In the genomic region with DNA sequence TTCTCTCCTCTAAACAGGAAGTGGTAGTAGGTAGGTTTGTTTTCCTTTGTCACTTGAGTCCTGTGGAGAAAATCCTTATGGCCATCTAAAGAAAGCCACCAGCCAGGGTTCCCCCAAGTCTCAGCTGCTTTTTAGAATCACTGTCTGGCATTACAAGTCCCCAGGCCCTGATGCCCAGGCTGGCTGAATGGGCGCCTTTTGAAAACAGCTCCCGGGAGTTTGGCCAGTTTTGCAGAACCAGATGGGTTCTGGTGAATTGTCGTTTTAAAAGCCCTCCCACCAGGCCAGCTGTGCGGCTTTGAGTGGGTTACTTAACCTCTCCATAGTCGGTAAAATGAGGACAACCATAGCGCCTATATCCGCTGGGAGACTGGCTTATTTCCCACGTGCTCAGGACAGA, we compare ENCODE assay signal across 8 mouse cellular contexts.
"Had no signal": no experiment of that assay in that cellular context is flagged by ENCODE, and none has a peak within 500 bp of the region (broad histone marks: within the 10 kb centered on the region; RNA-seq: fewer than 3 reads in every experiment).

No protein-coding gene starts in this region.

- DNase-seq: kidney, adult 18-20 months; liver; liver, embryonic 13.5 days; liver, postnatal 0 days; lung, postnatal 14 days; right cerebral cortex, postnatal 25 days; spleen, adult 18-20 months; thymus, postnatal 36 days had no signal
